Mouse (Mus musculus) forebrain, postnatal 0 days (tissue): ENCODE measurements around the gene Cenpb. TPM values are rescaled to one million over a fixed set of nuclear protein-coding genes. Genes with fewer than 3 reads are reported as not detected.

ENCODE experiments used
- ATAC-seq: fragments of 200-750 bp; cut with Nextera tagmentation; 2 replicates; pipeline ENCODE4 v1.8.0; 2017; ENCODE audit warnings: mild to moderate bottlenecking, moderate library complexity
- DNase-seq: peaks from one replicate; pipeline ENCODE4 v3.0.0-alpha.2; 2015
- H3K27ac ChIP-seq: fragments of 300-500 bp; sonication (generic); 2 replicates; pipeline ENCODE4 v1.5.1; 2014; ENCODE audit warnings: low read depth, mild to moderate bottlenecking, antibody characterized with exemption, low read length, moderate library complexity, mixed read lengths
- H3K27me3 ChIP-seq: fragments of 300-500 bp; sonication (generic); 2 replicates; pipeline ENCODE4 v1.6.1; 2014; ENCODE audit warnings: mild to moderate bottlenecking, low read length, mixed read lengths; ENCODE audit not compliant: insufficient read depth
- H3K36me3 ChIP-seq: fragments of 300-500 bp; sonication (generic); 2 replicates; pipeline ENCODE4 v1.6.1; 2014; ENCODE audit warnings: mild to moderate bottlenecking, moderate library complexity; ENCODE audit not compliant: insufficient read depth
- H3K4me1 ChIP-seq: fragments of 300-500 bp; sonication (generic); 2 replicates; pipeline ENCODE4 v1.6.1; 2014; ENCODE audit warnings: antibody characterized with exemption; ENCODE audit not compliant: insufficient read depth
- H3K4me2 ChIP-seq: fragments of 300-500 bp; sonication (generic); 2 replicates; pipeline ENCODE4 v1.6.1; 2014; ENCODE audit warnings: low read depth, mild to moderate bottlenecking, moderate library complexity
- H3K4me3 ChIP-seq: fragments of 300-500 bp; sonication (generic); 2 replicates; pipeline ENCODE4 v1.5.1; 2014; ENCODE audit warnings: low read depth, low read length, mixed read lengths
- H3K9ac ChIP-seq: fragments of 300-500 bp; sonication (generic); 2 replicates; pipeline ENCODE4 v1.6.1; 2014; ENCODE audit warnings: mild to moderate bottlenecking
- H3K9me3 ChIP-seq: fragments of 300-500 bp; sonication (generic); 2 replicates; pipeline ENCODE4 v1.6.1; 2016; ENCODE audit warnings: low read length
- CTCF ChIP-seq: sonication (generic); IDR thresholded peaks from 2 replicates; pipeline ENCODE4 v1.5.1; 2016; ENCODE audit warnings: antibody characterized with exemption, control low read depth, low read depth
- WGBS: fragments of 180-500 bp; shearing (Covaris S2); extraction: QIAGEN DNeasy Blood & Tissue Kit; methylation state at CpG from one replicate; pipeline ENCODE4 v1.1.7; 2014; 5-methylcytosine and 5-hydroxymethylcytosine counted together
- polyA plus RNA-seq: library from polyadenylated mRNA; unstranded; fragments of >200 nt; fragmentation: Nextera tagmentation; extraction: Ambion mirVana; gene quantifications from 2 replicates; pipeline ENCODE4 v1.2.1, GENCODE M21; 2015
- total RNA-seq: library from RNA; depleted of rRNA; stranded (reverse); fragments of >200 nt; gene quantifications from 2 replicates; pipeline ENCODE4 v1.2.3, GENCODE M21; 2014

Gene Cenpb
- total and polyA plus RNA-seq, 2 experiments from 2014 or later = 17.9 to 120 TPM

DNA sequence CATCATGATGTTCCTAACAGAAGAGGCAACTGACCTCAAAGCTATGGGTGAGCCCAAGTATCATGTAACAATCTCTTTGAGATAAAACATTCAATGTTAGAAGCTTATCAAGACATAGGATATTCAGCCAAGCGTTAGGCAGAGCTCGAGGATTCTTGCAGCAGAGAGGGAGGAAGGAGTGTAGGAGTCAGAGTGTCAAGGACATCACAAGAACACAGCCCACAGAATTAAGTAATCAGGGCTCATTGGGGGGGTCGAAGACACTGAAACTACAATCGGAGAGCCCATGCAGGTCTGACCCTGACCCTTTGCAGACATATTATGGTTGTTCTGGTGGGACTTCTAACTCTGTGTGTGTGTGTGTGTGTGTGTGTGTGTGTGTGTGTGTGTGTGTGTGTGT, 40.2 kb upstream of the Cenpb start:
- Histone ChIP-seq H3K9ac (no peak overlapping the region), H3K27me3 (no peaks in the 10 kb centered on the region), H3K4me1 (no peaks in the 10 kb centered on the region), H3K9me3 (no peaks in the 10 kb centered on the region), H3K36me3 (no peaks in the 10 kb centered on the region), H3K27ac (no peak overlapping the region), H3K4me2 (no peak overlapping the region), H3K4me3 (no peak overlapping the region)
- WGBS = 87% methylated on average over 4 of the region's 4 CpGs
- TF ChIP-seq CTCF = no peak
- DNase-seq (no peak), ATAC-seq (no peak)

DNA sequence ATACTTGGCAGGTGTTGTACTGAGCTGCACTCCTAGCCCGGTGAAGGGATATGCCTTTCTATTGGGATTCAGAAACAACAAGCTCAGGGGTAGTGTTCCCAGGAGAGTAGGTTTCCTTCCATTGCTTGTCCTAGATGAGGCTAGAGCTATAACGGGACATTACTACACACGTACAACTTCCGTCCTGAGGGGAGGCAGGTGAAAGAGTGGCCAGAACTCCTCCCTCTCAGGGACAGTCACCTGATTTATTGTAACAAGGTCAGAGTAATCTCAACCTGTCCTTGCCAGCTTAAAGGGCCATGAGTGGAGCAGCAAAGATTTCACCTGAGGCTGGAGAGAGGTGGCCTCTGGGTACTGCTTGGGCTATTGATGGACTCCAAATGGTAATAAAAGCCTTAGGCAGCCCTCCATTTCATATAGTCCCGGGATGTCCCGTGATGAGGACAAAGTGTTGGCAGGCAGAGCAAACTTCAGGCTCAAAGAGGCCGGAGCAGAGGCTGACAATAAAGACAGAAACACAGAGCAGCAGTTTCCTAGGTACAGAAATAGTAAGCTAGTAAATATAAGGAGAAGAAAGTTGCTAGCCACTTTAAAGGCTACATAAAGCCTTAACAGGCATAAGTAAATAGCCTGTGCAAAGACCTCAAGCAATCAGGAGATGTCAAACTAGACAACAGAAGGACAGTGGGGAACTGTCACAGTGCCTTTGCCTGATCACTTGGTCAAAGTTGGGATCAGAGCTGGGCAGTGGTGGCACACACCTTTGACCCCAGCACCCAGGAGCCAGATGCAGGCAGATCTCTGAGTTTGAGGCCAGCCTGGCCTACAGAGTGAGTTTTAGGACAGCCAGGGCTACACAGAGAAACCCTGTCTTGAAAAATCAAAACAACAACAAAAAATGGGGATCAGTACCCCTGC, 36.3 kb upstream of the Cenpb start:
- H3K27me3 ChIP-seq = no peaks in the 10 kb centered on the region
- peaks cover 11% of the 10 kb centered on the region; the same call in 1 of the 2 replicates for H3K36me3 ChIP-seq
- no peak overlapping the region for H3K4me3 ChIP-seq
- H3K27ac ChIP-seq = no peak overlapping the region
- H3K9me3 ChIP-seq = no peaks in the 10 kb centered on the region
- no peak overlapping the region for H3K9ac ChIP-seq
- no peak overlapping the region for H3K4me2 ChIP-seq
- no peak for ATAC-seq
- DNase-seq = no peak
- 0 out of 2 replicates have a peak, but pooled peaks cover 2% of the 10 kb centered on the region for H3K4me1 ChIP-seq
- 86% methylated on average over 7 of the region's 7 CpGs for WGBS
- TF ChIP-seq CTCF = no peak

DNA sequence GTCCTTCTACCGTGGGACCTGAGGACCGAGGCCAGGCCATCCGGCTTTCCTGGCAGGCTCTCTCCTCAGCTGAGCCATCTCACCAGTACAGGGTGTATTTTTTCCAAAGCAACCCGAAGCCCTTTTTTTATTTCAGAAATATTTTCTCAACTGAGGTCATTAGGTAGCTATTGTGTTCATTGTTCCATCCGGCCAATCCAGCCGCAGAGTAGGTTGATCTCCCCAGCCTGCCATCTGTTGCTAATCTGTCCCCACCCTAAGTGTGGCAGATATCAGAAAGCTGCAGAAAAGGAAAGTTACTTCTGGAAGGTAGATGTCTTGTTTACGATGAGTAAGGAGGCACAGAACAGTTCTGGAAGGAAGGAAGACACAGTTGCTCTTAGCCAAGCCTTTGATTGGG, 33.9 kb upstream of the Cenpb start:
- Histone ChIP-seq H3K9ac (no peak overlapping the region), H3K4me2 (no peak overlapping the region), H3K4me3 (no peak overlapping the region), H3K27me3 (no peaks in the 10 kb centered on the region), H3K4me1 (0 out of 2 replicates have a peak, but pooled peaks cover 9% of the 10 kb centered on the region), H3K9me3 (no peaks in the 10 kb centered on the region), H3K36me3 (peaks cover 11% of the 10 kb centered on the region; the same call in 1 of the 2 replicates), H3K27ac (no peak overlapping the region)
- WGBS = 80% methylated on average over 7 of the region's 7 CpGs
- TF ChIP-seq CTCF = no peak
- DNase-seq (no peak), ATAC-seq (no peak)

DNA sequence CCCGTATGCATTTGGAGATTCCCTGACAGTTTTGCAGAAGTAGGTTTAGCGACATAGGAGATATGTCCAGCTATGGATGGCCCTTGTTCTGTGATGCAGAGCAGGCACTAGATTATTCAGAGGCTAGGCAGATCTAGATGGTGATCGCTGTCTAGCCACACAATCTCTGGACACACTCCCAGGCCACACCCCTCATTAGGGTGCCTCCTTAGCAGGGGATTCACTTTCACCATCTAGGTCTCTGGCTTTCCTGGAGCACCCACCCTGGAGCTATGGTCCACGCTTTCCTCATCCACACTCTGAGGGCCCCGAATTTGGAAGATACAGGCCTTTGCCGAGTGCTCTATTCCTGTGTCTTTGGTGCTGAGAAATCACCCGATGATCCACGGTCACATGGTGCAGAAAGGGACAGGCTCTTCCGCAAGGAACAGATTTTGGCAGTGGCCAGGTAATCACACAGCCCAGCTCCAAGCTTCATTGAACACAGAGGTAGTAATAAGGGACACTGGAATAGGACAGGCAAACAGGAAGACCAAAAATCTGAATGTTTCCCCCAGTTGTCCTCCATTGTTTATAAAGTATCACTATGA, 31.3 kb upstream of the Cenpb start:
- Histone ChIP-seq H3K27me3 (no peaks in the 10 kb centered on the region), H3K4me2 (peak overlapping the region; percentile 64), H3K36me3 (peaks cover 11% of the 10 kb centered on the region; the same call in 1 of the 2 replicates), H3K27ac (peak overlapping the region; percentile 84; the same call in 1 of the 2 replicates), H3K4me3 (peak overlapping the region; percentile 58), H3K9me3 (no peaks in the 10 kb centered on the region), H3K9ac (peak overlapping the region; percentile 69), H3K4me1 (0 out of 2 replicates have a peak, but pooled peaks cover 9% of the 10 kb centered on the region)
- ATAC-seq (no peak), DNase-seq (no peak)
- 61% methylated on average over 9 of the region's 9 CpGs for WGBS
- TF ChIP-seq CTCF = no peak

DNA sequence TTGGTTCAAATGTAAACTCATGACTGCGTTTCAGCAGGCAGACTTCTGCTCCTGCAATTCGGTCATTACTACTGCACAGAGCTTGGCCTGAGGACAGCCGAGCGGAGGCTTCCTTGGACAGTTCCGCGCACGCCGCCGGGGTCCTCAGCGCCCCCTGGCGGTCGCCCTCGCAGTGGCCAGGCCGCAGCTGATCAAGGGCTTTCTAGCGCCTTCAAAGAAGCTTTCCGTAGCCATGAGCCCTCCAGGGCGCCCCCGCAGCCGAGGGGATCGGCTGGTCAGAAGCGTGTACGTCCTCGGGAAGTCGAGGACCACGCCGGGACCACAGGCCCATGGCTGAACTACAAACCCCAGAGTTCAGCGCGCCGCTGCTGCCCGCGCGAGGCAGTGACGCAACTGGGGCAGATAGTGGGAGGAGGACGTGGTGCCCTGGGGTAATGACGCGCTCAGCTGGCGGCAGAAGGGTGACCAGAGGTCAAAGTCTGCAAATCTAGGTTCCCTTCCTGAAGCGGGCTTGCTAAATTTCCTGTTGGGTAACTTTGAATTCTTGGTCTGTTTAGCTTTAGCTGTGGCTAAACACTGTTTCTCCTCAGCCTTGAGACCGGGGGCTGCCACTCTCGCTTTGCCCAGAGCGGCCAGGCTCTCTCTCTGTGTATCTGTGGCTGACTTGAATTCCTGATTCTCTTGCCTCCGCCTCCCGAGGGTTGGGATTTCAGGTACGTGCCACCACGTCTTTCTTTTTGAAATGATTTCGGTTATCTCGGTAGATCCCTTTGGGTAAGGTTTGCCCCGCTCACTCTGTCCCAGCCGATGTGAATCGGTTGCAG, 30.3 kb upstream of the Cenpb start:
- peak; percentile 95 for DNase-seq

DNA sequence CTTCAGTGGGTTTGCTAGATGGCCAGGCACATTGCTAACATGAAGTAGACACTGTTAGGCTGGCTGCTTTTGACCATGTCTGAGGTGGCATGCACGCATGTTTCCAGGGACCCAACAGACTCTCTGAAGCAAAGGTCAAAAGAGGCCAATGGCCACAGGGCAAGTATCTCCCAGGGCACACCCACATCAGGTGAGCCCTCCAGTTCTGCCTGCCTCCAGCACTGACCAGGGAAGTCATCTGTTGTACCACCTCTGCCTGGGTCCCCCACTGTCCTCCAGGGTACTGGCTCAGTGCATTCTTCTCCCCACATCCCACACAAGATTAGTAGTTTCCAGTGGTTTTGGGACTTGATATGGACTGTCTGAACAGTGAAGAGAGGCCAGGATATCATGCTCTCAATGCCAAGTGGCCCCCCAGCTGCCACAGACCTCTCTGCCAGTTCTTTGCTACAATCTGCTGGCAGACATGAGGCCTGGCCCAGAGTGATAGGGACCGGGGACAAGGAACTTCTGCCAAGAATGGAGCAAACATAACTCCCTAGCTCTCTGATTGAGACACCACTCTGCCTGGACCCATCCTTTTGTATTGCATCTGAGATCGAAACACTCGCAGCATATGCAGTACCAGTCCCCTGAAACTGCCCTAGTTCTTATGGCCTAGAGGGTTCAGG, 29.4 kb upstream of the Cenpb start:
- peaks cover 7% of the 10 kb centered on the region; the same call in 1 of the 2 replicates for H3K36me3 ChIP-seq
- 72% methylated on average over 4 of the region's 4 CpGs for WGBS
- no peaks in the 10 kb centered on the region for H3K27me3 ChIP-seq
- H3K4me3 ChIP-seq = peak overlapping the region; percentile 58; the same call in 1 of the 2 replicates
- ATAC-seq (peak; percentile 1), DNase-seq (no peak)
- H3K4me2 ChIP-seq = peak overlapping the region; percentile 64
- no peaks in the 10 kb centered on the region for H3K9me3 ChIP-seq
- peak overlapping the region; percentile 69 for H3K9ac ChIP-seq
- no peak for TF ChIP-seq CTCF
- H3K4me1 ChIP-seq = 0 out of 2 replicates have a peak, but pooled peaks cover 9% of the 10 kb centered on the region
- H3K27ac ChIP-seq = peak overlapping the region; percentile 84

More for the DNA sequence above, 30.3 kb upstream of the Cenpb start:
- under 1% methylated on average over 50 of the region's 50 CpGs for WGBS
- peak overlapping the region; percentile 64 for H3K4me2 ChIP-seq
- H3K9ac ChIP-seq = peak overlapping the region; percentile 69
- no peaks in the 10 kb centered on the region for H3K9me3 ChIP-seq
- peak; percentile 98 for ATAC-seq
- H3K27ac ChIP-seq = peak overlapping the region; percentile 84
- H3K4me1 ChIP-seq = 0 out of 2 replicates have a peak, but pooled peaks cover 9% of the 10 kb centered on the region
- peak; percentile 99 for TF ChIP-seq CTCF
- H3K4me3 ChIP-seq = peak overlapping the region; percentile 58
- H3K36me3 ChIP-seq = peaks cover 11% of the 10 kb centered on the region; the same call in 1 of the 2 replicates
- H3K27me3 ChIP-seq = no peaks in the 10 kb centered on the region
